Mouse (Mus musculus): Measurements from ENCODE around the gene Emx1. TPM values are rescaled to one million over a fixed set of nuclear protein-coding genes. Genes with fewer than 3 reads are reported as not detected.
"Not testable (repeated sequence)": the region's sequence is repeated elsewhere in the genome, so short reads cannot be mapped to it uniquely, and the experiment has no call there.

The Emx1 gene
- 13.9 and 69.3 TPM in 2 replicates for polyA plus RNA-seq (2012; rRNA removed)

- TF ChIP-seq POLR2A (IDR thresholded peaks at IDR 0.05; ENCODE audit: borderline replicate concordance, extremely low read depth, insufficient read depth, insufficient read length, poor library complexity, severe bottlenecking), result no peak
- no peak for TF ChIP-seq CTCF (IDR thresholded peaks at IDR 0.05; ENCODE audit: borderline replicate concordance, extremely low read depth, insufficient read depth, insufficient read length)
Observed at GRCm38 (mm10) chr6:85187340-85188211, at the start of gene Emx1. Gene Emx1 (plus strand): TSS chr6:85187438.

GRCm38 (mm10) chr6:85139534-85139933, 47.7 kb upstream of the Emx1 start:
- DNase-seq (ENCODE audit: low read depth), result no peak

More at GRCm38 (mm10) chr6:85187340-85188211, at the start of gene Emx1:
- DNase-seq (ENCODE audit: low read depth), result peak; percentile 88

GRCm38 (mm10) chr6:85141013-85141412, 46.2 kb upstream of the Emx1 start:
- peak; percentile 48; the same call in 1 of the 2 replicates for TF ChIP-seq CTCF (IDR thresholded peaks at IDR 0.05; ENCODE audit: borderline replicate concordance, extremely low read depth, insufficient read depth, insufficient read length)

More at GRCm38 (mm10) chr6:85139534-85139933, 47.7 kb upstream of the Emx1 start:
- TF ChIP-seq POLR2A (IDR thresholded peaks at IDR 0.05; ENCODE audit: borderline replicate concordance, extremely low read depth, insufficient read depth, insufficient read length, poor library complexity, severe bottlenecking), result no peak
- TF ChIP-seq CTCF (IDR thresholded peaks at IDR 0.05; ENCODE audit: borderline replicate concordance, extremely low read depth, insufficient read depth, insufficient read length), result no peak

GRCm38 (mm10) chr6:85144466-85144865, 42.8 kb upstream of the Emx1 start:
- no peak for TF ChIP-seq POLR2A (IDR thresholded peaks at IDR 0.05; ENCODE audit: borderline replicate concordance, extremely low read depth, insufficient read depth, insufficient read length, poor library complexity, severe bottlenecking)
- no peak for TF ChIP-seq CTCF (IDR thresholded peaks at IDR 0.05; ENCODE audit: borderline replicate concordance, extremely low read depth, insufficient read depth, insufficient read length)

More at GRCm38 (mm10) chr6:85141013-85141412, 46.2 kb upstream of the Emx1 start:
- DNase-seq (ENCODE audit: low read depth), result peak; percentile 50

GRCm38 (mm10) chr6:85147636-85148035, 39.6 kb upstream of the Emx1 start:
- no peak for DNase-seq (ENCODE audit: low read depth)
- TF ChIP-seq CTCF (IDR thresholded peaks at IDR 0.05; ENCODE audit: borderline replicate concordance, extremely low read depth, insufficient read depth, insufficient read length), result no peak
- TF ChIP-seq POLR2A (IDR thresholded peaks at IDR 0.05; ENCODE audit: borderline replicate concordance, extremely low read depth, insufficient read depth, insufficient read length, poor library complexity, severe bottlenecking), result no peak

More at GRCm38 (mm10) chr6:85144466-85144865, 42.8 kb upstream of the Emx1 start:
- DNase-seq (ENCODE audit: low read depth), result no peak

- TF ChIP-seq CTCF (IDR thresholded peaks at IDR 0.05; ENCODE audit: borderline replicate concordance, extremely low read depth, insufficient read depth, insufficient read length), result no peak
- TF ChIP-seq POLR2A (IDR thresholded peaks at IDR 0.05; ENCODE audit: borderline replicate concordance, extremely low read depth, insufficient read depth, insufficient read length, poor library complexity, severe bottlenecking), result no peak
Observed at GRCm38 (mm10) chr6:85150386-85150785, 36.9 kb upstream of the Emx1 start.

GRCm38 (mm10) chr6:85153970-85154540, 33.2 kb upstream of the Emx1 start:
- TF ChIP-seq CTCF (IDR thresholded peaks at IDR 0.05; ENCODE audit: borderline replicate concordance, extremely low read depth, insufficient read depth, insufficient read length) (peak; percentile 74), POLR2A (IDR thresholded peaks at IDR 0.05; ENCODE audit: borderline replicate concordance, extremely low read depth, insufficient read depth, insufficient read length, poor library complexity, severe bottlenecking) (no peak)
- DNase-seq (ENCODE audit: low read depth), result peak; percentile 95

More at GRCm38 (mm10) chr6:85150386-85150785, 36.9 kb upstream of the Emx1 start:
- DNase-seq (ENCODE audit: low read depth), result no peak

GRCm38 (mm10) chr6:85154861-85155528, 32.2 kb upstream of the Emx1 start:
- DNase-seq (ENCODE audit: low read depth), result peak; percentile 71
- TF ChIP-seq CTCF (IDR thresholded peaks at IDR 0.05; ENCODE audit: borderline replicate concordance, extremely low read depth, insufficient read depth, insufficient read length) (peak; percentile 69), POLR2A (IDR thresholded peaks at IDR 0.05; ENCODE audit: borderline replicate concordance, extremely low read depth, insufficient read depth, insufficient read length, poor library complexity, severe bottlenecking) (no peak)

GRCm38 (mm10) chr6:85156551-85156950, 30.7 kb upstream of the Emx1 start:
- not testable (repeated sequence) for DNase-seq (ENCODE audit: low read depth)

- not testable (repeated sequence) for DNase-seq (ENCODE audit: low read depth)
- peak; percentile 14; the same call in 1 of the 2 replicates for TF ChIP-seq CTCF (IDR thresholded peaks at IDR 0.05; ENCODE audit: borderline replicate concordance, extremely low read depth, insufficient read depth, insufficient read length)
Observed at GRCm38 (mm10) chr6:85158040-85158804, 29.0 kb upstream of the Emx1 start.

Measured in brain, embryonic 14.5 days (tissue).